Mouse (Mus musculus) adrenal gland, postnatal 14 days (tissue): ENCODE results near the gene Olfr282. TPM values are rescaled to one million over a fixed set of nuclear protein-coding genes. Genes with fewer than 3 reads are reported as not detected.

Source experiments
- DNase-seq: peaks from one replicate; pipeline ENCODE4 v3.0.0; 2021; ENCODE audit warnings: mixed read lengths
- total RNA-seq: library from RNA; stranded (reverse); gene quantifications from 2 replicates; pipeline ENCODE4 v1.2.3, GENCODE M21; 2021

Gene Olfr282
- total RNA-seq, 1 experiment from 2014 or later: not detected

DNA sequence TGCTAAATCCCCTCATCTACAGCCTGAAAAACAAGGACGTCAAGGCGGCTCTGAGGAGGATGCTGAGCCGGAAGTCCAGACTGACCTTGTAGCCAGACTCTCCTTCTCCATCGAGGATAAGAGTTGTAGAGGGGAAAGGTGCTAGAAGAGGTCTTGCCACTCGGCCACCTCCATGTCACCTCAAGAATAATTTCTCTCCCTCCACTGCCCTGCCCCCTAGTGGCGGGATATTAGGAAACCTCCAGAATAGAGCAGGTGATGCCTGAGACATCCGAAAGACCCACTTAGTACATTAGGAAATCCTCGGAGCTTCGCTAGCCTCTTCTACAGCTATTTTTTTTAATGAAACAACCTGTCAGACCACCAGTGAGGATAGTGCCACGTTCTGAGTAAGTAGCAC is 44.4 kb downstream of the Olfr282 start:
- peak; percentile 78 for DNase-seq

DNA sequence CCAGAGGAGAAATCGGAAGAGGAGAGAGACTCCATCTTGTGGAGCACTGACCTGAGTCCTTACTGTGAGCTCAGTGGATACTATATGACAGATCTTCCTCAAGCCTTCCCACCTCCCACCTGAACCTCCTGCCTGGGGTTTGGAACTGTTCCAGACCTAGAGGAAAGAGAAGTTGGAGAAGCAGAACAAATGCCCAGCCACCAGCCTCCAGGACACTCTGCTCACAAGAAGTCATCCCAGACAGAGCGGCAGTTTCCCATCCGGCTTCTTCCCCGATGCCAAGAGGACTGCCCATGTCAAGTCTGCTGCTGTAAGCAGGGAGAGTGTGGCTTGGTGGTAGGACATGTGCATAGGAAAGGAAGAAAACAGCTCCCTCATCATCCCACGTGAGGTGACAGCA is 45.3 kb downstream of the Olfr282 start:
- DNase-seq: no peak

DNA sequence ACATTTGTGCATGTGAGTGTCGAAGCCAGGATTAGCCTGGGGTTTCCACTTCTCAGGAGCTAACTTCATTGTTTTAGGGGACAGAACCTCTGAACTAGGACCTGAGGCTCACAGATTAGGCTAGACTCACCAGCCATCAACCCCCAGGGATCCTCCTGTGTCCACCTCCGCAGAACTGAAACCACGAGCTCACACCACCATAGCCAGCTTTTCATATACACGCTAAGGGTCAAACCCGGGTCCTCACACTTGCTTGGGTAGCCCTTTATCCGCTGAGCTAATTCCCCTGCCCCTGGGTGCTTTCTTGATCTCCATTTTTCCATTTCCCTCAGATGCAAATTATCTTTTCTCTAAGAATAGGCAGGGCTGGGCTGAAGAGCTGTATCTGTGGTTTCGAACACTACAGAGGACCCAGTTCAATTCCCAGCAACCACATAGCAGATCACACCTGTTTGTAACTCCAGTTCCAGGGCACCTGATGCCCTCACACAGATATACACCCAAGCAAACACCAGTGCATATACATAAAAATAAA is 48.6 kb downstream of the Olfr282 start:
- DNase-seq: no peak

DNA sequence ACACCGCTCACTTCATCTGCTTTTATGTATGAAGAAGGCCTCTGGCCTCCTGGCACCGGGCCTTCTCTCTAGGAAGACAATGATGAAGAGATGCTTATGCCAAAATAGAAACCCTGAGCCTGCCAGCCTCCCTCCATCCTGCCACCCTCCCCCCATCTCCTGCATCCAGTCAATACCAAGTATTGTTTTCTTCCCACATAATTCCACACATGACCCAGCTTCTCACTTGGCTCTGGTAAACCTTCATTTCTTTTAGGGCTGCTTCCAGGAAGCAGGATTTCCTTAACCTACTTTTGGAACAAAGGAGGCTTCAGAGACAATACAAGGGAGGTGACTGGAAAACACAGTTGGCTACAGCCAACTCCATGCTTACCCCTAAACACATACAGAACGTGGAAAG is 51.7 kb downstream of the Olfr282 start, which contains the start of gene Lalba:
Gene Lalba, minus strand, starts transcription at position 21 of the 400 bp plus-strand sequence.
- DNase-seq: peak; percentile 25

DNA sequence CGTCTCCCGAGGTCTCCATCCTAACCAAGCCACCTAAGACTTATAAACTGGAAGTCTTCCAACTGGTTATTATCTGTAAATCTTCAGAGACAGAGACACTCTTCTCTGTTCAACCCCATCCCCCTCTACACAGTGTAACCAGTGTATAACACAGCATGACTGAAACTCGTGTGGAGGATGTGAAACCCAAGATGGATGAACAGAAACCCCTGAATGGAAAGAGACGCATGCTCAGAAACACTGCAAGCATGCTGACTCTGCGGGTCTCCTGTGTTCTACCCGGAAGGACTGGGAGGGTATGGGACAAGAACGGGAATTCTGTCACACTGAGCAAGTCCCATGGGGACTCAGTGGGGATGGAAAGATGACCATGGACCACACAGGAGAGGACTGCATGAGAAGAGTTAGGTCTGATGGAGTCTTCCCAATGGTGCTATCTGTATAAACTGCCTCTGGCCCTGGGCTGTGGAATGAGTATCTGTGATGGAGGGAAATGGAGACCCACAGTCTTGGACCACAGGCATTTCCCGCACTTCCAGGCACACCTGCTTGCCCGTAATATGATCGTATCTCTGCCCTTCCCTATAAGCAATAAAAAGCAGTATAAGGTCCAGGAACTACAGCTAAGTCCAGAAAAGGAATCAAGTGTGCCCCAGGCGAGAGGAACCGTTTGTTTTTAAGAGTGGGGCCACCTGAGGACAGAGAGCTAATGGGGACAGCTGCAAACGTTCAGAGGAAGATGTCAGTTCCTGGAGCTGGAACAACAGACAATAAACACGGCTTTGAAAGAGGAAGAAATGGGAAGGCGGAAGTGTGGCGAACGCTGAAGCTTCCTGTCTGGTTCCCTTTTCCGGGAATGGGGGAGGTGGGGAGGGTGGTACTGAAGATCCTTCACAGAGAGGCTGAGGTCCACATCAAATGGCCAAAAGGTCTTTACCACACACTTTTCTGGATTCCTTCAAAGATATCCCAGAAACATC is 53.2 kb downstream of the Olfr282 start:
- peak; percentile 18 for DNase-seq

DNA sequence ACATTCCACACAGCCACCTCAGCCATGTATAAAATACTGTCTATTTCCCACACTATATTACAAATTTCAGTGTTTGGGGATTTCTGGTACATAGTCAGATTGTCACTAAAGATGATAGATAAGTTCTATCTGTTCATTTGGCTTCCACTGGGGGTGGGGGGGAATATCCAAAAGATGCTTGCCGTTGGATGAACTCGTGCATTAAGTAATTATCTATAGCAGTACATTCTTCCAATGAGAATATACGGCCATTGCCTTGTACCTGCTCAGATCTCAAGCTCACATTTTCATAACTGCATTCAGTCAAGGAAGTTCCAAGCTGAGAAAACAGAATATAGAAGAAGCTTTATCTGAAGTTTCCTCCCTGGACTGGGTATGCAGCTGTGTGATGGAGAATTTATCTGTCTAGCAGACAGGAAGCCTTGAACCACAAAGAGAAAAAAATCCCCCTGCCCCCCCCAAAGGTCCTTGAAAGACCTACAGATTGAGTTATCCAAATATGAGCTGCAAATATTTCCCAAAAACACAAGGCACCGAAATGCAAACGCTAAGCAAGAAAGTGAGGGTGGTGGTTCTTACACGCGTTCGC is 55.5 kb downstream of the Olfr282 start:
- DNase-seq: no peak

Other genes with a start within 250 kb of the Olfr282 start
- not detected in 2 replicates for gene Olfr288, start 235.7 kb upstream of the Olfr282 start, total RNA-seq
- not detected in 2 replicates for gene Gm44579, start 210.2 kb upstream of the Olfr282 start, total RNA-seq
- not detected in 2 replicates for gene Olfr287, start 210.2 kb upstream of the Olfr282 start, total RNA-seq
- not detected in 2 replicates for gene Olfr286, start 196.8 kb upstream of the Olfr282 start, total RNA-seq
- not detected in 2 replicates for gene H1fnt, start 173.9 kb upstream of the Olfr282 start, total RNA-seq
- 4.6 and 5.8 TPM in 2 replicates for gene Zfp641, start 135.1 kb upstream of the Olfr282 start, total RNA-seq
- not detected in 2 replicates for gene Olfr285, start 113.9 kb upstream of the Olfr282 start, total RNA-seq
- not detected in 2 replicates for gene Olfr284, start 90.2 kb upstream of the Olfr282 start, total RNA-seq
- gene Olfr283, start 50.3 kb upstream of the Olfr282 start, total RNA-seq: not detected in 2 replicates
- not detected in 2 replicates for gene Olfr281, start 21.4 kb downstream of the Olfr282 start, total RNA-seq
- not detected in 2 replicates for gene OR5BS1P, start 38.7 kb downstream of the Olfr282 start, total RNA-seq
- not detected in 2 replicates for gene Lalba, start 51.5 kb downstream of the Olfr282 start, total RNA-seq
- not detected in 2 replicates for gene Olfr279, start 61.2 kb downstream of the Olfr282 start, total RNA-seq
- gene Kansl2, start 103.0 kb downstream of the Olfr282 start, total RNA-seq: 72.5 and 85.8 TPM in 2 replicates
- 57.0 and 57.3 TPM in 2 replicates for gene Ccnt1, start 139.7 kb downstream of the Olfr282 start, total RNA-seq
- 1.1 TPM in 1 of 2 replicates, not detected in the other for gene 4930415O20Rik, start 139.8 kb downstream of the Olfr282 start, total RNA-seq
- gene Adcy6, start 178.9 kb downstream of the Olfr282 start, total RNA-seq: 73.8 and 86.1 TPM in 2 replicates
- gene Cacnb3, start 199.6 kb downstream of the Olfr282 start, total RNA-seq: 12.0 and 18.2 TPM in 2 replicates
- 85.2 and 87.5 TPM in 2 replicates for gene Ddx23, start 231.7 kb downstream of the Olfr282 start, total RNA-seq
- 2.1 and 3.6 TPM in 2 replicates for gene Rnd1, start 246.2 kb downstream of the Olfr282 start, total RNA-seq